Mouse (Mus musculus) ovary, postnatal 36 days (tissue): ENCODE results near the gene Mdm2.

Experiments
- DNase-seq: peaks from one replicate; pipeline ENCODE4 v3.0.0; 2022; ENCODE audit warnings: low spot score, mixed read lengths

The Mdm2 gene

GRCm38 (mm10) chr10:117696827-117697560 is 13.6 kb downstream of the Mdm2 start:
- no peak for DNase-seq

GRCm38 (mm10) chr10:117696021-117696826 is 14.3 kb downstream of the Mdm2 start:
- no peak for DNase-seq

GRCm38 (mm10) chr10:117695605-117696004 is 15.0 kb downstream of the Mdm2 start:
- DNase-seq = no peak

DNA sequence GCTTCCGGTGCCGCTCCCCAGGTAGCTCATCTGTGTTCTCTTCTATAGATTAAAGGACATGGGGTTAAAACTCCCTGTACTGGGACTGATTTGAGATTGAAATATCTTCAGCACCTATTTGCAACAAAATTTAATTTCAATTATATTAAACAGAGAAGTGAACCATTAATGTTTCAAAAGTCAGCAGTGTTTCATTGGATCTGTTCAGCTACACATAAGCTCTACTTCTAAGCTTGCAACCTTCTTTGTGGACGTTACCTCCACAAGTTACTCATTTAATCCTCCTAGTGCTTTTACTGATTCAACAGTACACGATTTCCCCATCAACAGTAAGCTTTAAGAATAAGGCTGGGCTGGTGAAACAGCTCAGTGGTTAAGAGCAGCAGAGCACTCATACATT is 15.5 kb downstream of the Mdm2 start:
- DNase-seq = no peak

DNA sequence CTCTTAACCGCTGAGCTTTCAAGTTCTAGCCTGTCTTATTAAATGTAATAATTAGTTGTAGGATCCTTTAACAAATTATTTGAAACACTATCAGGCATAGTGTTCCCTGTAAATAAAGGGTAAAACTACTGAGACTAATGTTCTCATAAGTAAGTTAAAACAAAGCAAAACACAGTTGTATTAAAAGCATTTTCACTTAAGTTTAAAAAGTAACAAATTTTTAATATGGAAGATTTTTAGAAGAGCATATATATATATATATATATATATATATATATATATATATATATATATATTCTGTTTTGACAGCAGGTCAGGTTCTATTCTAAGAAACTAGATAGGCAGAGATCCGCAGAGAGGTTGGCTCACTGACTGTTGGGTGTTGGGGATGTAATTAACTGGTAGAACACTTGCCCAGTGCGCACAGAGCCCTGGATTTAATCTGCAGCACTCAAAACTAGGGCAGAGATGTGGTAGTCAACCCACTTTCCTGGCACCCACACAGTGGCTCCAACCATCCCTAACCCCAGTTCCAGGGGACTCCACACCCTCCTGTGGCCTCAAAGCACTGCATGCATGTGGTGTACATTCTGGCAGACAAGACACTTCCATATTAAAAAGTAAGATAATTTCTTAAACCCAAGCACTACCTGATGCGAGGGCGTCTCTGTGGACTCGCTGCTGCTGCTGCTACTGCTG is 16.2 kb downstream of the Mdm2 start:
- no peak for DNase-seq

GRCm38 (mm10) chr10:117692953-117693352 is 17.6 kb downstream of the Mdm2 start:
- no peak for DNase-seq

GRCm38 (mm10) chr10:117692173-117692572 is 18.4 kb downstream of the Mdm2 start:
- no peak for DNase-seq

DNA sequence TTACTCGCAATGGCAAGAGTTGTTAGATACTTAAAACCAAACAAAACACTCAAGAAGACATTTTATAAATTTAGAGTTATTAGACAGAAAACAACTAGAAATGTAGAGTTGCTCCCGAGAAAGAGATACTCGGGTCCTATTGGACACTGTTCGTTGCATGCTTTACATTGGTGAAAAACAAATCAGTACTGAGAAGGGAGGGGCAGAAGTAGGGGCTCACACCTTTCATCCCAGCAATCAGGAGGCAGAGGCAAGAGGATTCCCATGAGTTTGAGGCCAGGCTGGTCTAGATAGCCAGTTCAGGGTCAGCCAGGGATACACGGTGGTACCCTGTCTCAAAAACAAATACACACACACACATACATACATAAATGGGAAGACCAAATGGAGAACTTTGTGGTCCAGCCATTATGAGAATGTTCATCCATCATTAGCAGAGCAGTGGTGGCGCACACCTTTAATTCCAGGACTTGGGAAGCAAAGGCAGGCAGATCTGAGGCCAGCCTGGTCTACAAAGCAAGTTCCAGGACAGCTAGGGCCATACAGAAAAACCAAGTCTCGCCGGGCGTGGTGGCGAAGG is 19.1 kb downstream of the Mdm2 start:
- no peak for DNase-seq

GRCm38 (mm10) chr10:117690770-117691296 is 19.7 kb downstream of the Mdm2 start:
- no peak for DNase-seq

GRCm38 (mm10) chr10:117690101-117690352 is 20.5 kb downstream of the Mdm2 start:
- DNase-seq = no peak

- no peak for DNase-seq
Measured at GRCm38 (mm10) chr10:117689297-117690100, 21.1 kb downstream of the Mdm2 start.

GRCm38 (mm10) chr10:117688204-117689151 is 22.1 kb downstream of the Mdm2 start:
- DNase-seq = no peak

DNA sequence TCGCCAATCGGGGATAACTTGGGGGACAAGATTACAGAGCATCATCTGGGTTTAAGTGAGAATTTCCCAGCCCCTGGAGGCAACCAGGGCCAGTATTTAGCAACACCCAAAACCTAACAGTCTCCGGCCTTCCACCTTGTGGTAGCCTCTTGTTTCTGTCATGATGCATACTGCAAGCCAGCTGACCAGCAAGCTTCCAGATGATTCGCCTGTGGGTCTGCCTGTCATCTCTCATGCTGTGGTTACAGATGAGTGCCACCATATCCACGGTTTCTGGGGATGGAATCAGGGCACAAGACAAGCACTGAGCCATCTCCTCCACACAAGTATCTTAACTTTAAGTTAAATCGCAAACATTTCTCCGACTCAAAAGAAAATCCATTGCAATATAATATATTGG is 23.0 kb downstream of the Mdm2 start:
- no peak for DNase-seq

DNA sequence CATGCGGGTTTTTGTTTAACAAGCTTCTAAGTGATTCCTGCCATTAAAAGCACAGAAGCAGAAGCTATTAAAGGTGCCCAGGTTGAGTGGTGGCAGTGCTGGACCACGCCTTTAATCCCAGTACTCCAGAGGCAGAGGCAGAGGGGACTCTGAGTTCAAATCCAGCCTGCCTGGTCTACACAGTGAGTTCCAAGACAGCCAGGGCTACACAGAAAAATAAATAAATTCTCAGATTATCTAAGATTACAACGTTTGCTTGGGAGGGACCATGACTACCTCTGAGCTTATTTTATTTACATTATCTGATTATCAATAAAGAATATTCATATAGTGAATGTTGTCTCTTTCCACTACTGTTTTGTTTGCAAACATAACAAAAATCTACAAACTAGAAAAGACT is 23.5 kb downstream of the Mdm2 start:
- DNase-seq = no peak

DNA sequence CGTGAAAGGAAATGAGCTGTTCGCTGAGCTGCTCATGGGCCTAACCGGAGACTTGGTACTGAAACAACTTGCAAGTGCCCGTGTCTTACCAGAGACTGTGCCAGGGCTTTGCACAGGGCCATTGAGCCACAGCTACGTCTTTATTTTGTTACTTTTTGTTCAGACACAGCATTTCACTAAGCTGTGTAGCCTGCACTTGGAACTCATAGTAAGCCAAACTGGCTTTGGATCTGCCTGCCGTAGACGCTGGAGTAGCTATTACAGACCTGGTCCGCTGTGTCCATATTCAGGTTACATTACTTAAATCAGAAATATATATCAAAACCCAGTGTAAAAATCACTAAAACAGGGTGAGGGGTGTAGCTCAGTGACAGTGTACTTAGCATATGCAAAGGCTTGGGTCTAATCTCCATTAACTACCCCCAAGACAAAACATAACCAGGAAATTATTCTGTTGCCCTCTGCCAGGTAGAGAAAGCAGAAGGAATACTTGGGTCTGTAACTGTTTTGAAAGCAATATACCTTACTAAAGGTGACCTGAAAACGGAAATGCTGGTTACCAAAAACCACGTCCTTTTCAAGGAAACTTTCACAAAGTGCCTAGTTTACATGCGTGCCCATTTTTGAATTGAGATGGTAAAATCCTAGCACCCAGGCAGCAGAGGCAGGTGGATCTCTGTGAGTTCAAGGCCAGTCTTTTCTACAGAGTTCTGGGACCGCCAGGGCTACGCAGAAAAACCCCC is 24.5 kb downstream of the Mdm2 start:
- DNase-seq = no peak

DNA sequence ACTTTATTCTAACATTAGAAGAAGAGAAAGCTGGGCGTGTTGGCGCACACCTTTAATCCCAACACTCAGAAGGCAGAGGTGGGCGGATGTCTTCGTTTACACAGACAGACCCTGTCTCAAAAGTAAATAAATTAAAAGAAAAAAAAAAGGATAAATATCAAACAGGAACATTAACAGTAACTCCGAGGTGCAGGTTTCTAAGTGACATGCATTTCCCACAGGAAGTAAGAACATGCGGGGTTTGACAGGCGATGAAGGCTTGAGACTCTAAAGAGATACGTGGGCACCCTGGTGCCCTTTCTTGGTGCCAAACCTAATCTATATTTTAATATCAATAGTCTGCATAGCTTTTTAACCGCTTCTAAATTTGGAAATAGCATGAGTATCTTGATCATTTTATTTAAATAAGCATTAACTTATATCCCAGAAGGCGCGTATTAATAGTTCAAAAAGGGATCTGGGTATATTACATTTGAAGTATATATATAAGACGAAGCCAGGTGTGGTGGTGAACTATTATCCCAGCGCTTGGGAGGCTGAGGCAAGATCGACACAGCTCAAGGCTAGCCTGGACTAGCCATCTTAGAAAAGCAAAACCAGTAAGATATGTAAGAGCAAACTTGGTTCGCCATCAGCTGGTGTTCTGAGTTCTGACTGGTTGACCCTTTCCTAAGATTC is 25.2 kb downstream of the Mdm2 start:
- no peak for DNase-seq

GRCm38 (mm10) chr10:117684298-117685170 is 26.0 kb downstream of the Mdm2 start:
- DNase-seq = no peak

DNA sequence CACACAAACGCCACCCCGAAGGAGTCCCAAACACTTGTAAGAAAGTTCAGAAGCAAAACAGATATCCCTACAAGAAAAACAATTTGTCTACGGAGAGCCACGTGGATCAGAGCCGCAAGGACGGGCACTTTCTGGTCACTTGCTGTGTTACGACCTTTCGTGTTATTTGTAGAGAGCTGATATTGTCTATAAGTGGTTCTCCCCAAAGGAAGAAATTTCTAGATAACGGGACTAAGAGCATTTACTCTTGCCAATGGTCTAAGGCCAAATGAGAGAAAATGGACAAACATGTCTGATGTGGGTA is 26.9 kb downstream of the Mdm2 start:
- DNase-seq = no peak
